Mouse (Mus musculus): ENCODE data around the gene Pold1.
A peak's percentile ranks its signal among the peaks of the same experiment; 100 is the strongest.

Gene Pold1

DNA sequence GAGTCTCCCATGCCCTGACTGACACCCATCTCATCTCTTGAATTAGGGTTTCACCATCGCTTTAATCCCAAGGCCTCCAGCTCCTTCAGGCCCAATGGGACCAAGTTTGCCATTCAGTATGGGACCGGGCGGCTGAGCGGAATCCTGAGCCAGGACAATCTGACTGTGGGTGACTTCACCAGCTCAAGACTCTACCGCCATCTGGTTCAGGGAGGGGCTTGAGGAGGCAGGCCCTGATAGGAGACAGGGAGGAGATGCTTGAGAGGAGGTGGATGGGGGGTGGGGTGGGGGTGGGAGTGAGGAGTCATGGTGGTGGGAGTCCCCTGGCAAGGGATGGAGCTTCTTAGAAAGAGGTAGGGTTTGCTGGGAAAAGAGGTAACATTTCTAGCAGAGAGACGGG lies 33.0 kb upstream of the Pold1 start:
- DNase-seq (ENCODE audit: low read depth) = no peak

DNA sequence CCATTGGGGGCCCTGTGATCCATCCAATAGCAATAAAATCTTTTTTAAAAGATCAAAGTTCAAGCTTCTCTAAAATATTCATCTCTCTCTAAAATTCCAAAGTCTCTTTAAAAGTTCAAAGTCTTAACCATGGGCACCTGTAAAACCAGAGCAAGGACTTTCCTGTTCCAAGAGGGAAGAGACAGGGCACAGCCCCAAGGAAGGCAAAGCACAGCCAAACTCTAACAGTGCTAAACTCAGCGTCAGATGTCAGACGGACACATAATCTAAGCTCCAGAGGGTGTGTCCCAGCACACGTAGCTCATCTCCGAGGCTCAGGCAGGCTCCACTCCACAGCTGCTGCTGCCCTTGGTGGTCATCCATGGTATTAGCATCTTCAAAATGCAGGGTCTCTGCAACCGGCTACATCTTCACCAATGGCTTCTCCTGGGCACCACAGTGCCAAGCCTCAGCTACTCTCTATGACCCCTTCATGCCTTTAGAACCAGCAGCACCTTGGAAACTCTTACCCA lies 27.7 kb upstream of the Pold1 start:
- DNase-seq (ENCODE audit: low read depth) = no peak

DNA sequence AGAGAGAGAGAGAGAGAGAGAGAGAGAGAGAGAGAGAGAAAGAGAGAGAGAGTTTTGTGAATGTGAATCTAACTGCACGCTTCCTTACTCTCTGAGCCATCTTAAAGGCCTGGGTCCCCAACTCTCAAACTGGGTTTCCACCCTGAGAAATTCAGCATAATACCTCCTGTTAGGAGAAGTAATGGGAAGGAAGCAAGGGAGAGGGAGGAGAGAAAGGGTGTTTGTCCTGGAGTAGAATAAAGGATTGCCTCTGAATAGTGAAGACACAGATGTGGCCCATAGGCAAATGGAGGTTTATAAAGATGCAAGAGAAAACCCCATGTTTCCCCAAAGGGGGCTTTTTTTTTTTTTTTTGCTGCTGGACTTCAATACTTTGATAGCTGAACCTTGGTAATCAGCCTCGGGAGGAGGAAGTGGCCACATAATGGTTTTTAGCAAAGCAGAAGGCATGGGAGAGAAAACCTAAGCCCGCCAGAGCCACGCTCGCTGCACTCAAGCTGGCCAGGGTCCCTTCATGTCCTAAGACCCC lies 24.4 kb upstream of the Pold1 start:
- DNase-seq (ENCODE audit: low read depth) = no peak

DNA sequence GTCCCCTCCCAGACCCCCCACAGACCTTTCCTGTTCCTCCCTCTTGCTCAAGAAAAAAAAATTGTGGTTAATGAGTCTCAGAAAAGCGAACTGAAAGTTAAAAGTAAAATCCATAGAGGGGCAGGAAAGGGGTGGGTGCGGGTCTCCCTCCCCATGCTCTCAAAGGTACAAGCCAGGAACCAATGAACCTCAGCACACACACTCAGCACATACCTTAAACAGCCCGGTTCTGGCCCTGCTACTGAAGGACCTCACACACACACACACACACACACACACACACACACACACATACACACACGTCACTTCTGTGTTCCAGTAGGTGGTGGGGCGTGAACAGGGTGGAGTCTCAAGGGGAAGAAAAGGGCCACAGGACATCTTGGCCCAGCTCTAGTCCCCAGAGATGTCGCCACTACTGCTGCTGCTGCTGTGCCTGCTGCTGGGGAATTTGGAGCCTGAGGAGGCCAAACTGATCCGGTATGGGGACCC lies 23.6 kb upstream of the Pold1 start, which contains the start of gene Napsa:
Gene Napsa (plus strand): TSS at position 168 of the 489 bp plus-strand sequence.
- no peak for DNase-seq (ENCODE audit: low read depth)

DNA sequence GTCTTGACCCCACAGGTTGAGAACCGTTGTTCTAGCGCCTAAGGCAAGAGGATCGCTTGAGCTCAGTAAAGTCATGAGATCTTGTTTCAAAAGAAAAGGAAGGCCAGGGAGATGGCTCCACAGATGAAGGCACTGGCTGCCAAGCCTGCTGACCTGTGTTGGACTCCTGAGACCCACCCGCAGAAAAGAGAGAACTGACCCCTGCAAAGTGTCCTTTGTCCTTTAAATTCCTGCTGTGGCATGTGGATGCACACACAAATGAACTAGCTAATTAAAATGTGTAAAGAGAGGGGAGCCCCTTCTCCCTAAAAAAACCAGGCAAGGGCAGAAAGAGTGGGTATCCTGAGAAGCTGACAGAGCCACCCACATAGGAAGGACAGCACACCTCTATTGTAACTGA lies 23.2 kb upstream of the Pold1 start:
- DNase-seq (ENCODE audit: low read depth) = no peak

DNA sequence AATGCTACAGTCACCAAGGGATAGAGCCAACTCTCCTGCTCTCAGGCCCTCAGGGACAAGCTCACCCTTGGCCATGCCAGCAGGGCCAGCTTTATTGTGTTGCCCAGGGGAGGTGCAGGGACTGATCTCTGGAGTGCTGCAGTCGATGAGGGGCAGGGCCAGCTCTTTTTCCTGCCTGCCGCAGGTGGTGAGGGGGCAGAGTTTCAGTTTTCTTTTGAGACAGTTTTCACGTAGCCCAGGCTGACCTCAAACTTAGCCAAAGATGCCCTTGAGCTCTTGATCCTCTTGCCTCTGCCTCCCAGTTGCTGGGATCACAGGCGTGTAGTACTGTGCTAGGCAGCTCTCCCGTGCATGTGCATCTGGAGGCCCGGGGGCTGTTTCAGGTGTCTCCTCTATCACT lies 22.3 kb upstream of the Pold1 start:
- no peak for DNase-seq (ENCODE audit: low read depth)

DNA sequence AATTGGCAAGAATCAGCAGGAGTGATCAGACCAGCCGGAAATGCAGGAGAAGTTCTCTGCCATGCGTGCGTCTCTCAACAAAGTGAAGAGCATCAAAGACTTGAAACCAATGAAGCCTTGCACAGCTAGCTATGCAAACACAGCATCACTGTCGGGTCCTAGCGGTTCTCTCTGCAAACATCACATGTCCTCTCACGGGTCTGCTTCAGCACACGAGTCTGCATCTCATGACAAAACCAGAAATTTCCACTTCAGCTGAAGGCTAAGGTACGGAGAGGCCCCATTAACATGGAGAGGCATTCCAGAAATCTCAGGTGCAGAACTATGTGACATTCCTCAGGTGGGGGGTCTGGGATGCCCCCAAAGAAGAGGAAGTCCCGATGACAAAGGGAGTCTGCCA lies 20.2 kb upstream of the Pold1 start:
- DNase-seq (ENCODE audit: low read depth) = no peak

DNA sequence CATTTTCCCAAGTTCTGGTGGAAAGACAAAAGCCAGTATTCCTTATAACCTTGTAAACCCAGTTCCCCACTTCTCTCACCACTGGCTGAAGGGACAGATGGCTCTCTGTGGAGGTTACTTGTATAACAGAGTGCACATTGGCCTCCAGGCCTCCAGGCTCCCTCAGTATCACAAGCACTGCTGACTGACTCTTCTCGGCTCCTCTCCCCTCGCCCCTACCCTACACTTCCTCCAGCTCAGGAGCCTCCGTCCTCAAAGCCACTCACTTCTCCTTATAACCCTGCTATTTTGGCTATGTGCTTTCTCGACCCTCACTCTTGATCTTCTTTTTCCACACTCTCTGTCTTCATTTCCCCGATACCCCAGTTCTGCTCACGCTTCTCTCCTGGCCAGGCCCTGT lies 16.8 kb upstream of the Pold1 start:
- no peak for DNase-seq (ENCODE audit: low read depth)

DNA sequence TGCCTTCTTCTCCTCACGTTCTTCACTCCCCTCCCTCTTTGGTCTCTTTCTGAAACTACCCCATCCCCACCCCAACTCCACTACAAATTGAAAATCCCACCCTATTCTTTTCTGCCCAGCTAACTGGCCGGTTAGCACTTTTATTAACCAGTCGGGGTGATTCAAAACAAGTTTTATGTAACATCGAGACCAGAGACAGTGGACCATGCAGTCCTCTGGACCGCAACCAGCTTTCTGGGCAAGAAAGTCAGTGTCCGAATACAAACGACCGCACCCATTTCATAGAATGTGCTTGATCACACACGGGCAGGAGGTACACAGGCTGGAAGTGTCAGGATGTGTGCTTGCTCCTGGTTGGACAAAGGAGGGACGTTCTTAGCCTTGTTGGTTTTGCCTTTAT lies 15.8 kb upstream of the Pold1 start:
- DNase-seq (ENCODE audit: low read depth) = no peak

DNA sequence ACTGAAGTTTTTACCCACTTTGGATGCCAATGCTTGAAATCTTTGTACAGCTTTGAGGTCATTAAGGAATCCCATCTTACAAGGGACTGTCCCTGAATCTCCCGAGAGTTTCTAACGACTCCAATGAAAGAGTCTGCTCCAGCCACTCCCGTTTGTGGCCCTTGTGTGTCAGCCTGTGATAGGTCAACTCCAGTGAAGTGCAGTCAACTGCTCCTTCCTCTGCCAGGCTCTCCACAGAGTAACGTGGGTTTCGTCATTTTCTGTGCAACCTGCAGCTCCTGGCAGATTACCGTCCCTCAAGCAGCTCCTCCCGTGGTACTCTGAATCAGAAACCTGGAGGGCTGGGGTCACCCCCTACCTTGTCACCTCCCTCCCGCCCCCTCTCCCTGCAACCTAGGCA lies 14.6 kb upstream of the Pold1 start:
- DNase-seq (ENCODE audit: low read depth) = no peak

DNA sequence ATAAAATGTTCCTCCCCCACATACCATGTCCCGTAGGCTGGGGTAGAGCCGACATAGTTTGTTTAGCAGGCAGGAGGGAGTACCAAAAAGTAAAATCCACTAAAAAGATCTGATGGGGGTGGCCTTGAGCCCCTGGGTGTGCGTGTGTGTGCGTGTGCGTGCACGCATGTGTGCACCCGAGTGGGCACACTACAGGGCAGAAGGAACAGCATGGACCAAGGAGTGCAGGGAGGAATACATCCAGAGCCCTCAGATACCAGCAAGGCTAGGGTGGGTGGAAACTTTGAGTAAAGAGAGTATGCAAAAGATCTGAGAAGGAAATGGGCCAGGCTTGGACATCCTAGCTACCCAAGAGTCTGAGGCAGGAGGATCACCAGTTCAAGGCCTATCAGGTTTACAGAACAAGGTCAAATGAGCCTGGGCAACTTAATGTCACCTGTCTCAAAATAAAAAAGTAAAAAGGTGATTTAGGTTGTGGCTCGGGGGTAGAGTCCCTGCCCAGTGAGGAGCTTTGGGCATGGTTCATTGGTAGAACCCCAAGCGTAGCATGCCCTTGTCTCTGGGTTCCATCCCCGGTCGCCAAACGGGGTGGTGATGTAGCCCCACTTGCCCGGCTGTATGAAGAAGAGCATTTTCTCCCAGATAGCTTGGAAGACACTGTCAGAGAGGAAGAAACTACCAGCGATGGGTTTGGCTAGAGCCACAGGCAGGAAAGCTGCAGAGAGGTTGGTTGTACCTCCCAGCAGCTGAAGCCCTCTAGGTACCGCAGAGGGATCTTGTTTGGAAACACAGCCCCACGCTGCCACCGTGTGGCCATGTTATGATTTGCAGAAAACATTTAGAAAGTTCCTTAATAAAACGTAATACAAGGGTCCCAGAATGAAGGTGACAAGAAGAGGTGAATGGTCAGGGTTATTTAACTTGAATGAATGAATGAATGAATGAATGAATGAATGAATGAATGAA lies 12.1 kb upstream of the Pold1 start:
- DNase-seq (ENCODE audit: low read depth) = peak; percentile 90

DNA sequence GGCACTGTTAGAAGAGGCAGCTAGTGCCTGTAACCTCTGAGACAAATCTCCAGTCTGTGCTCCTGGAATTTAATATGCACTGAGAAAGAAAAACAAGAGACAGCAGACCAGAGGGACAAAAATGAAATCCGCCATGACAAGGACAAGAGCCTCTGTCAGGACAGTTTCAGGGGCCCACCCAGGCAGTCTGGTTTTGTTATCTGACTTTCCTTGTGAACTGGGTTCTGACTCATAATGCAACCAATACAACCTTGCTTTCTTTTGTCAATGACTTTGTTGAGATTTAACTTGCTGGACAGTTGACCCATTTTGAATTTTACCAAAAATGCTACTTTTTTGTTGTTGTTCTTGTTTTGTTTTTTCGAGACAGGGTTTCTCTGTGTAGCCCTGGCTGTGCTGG lies 9.0 kb upstream of the Pold1 start:
- DNase-seq (ENCODE audit: low read depth) = no peak

DNA sequence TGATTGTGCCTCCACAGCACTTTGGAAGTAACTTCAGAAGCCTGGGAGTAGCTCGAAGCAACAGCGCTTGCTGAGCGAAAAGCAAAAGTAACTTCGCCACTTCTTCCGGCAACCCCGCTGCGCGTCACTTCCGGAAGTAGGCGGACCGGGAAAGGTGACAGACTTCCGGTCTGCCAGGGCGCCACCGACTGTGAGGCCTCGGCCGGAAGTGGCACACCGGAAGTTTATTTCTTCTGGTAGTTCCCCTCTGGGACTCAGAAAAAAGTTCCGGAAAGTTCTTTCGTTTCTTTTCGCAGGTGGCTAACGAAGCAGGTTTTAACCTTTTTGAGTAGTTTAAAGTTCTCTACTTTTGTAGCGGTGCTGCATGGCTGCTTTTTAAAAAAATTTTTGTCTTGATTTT lies 5.2 kb upstream of the Pold1 start, which contains the start of gene Nr1h2:
Gene Nr1h2 (minus strand): TSS at position 126 of the 400 bp plus-strand sequence.
- peak; percentile 99 for DNase-seq (ENCODE audit: low read depth)

DNA sequence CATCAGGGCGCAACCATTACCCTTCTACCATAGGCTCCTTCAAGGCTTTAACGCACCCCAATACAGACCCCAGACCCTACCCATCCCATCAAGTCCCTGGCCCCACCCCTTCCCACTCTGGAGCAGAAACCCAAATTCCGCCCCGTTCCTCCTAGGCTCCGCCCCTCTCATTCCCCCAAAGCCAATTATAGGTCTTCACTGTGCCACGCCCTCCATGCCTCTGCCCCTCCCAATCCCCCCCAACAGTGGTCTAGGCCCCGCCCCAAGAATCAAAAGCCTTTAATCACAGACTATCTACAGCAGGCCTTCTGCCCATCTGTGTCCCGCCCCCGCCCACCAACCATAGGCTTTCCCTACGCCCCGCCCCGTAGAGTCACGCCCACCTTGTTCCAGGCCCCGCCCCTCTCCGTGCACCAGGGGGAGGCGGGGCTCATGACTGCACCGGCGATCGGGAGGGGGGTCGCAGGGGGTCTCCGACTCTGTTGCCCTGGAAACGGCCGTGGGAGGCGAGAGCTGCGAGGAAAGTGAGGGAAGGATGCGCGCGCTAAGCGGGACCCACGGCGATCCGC lies 4.6 kb upstream of the Pold1 start:
- DNase-seq (ENCODE audit: low read depth) = peak; percentile 91

DNA sequence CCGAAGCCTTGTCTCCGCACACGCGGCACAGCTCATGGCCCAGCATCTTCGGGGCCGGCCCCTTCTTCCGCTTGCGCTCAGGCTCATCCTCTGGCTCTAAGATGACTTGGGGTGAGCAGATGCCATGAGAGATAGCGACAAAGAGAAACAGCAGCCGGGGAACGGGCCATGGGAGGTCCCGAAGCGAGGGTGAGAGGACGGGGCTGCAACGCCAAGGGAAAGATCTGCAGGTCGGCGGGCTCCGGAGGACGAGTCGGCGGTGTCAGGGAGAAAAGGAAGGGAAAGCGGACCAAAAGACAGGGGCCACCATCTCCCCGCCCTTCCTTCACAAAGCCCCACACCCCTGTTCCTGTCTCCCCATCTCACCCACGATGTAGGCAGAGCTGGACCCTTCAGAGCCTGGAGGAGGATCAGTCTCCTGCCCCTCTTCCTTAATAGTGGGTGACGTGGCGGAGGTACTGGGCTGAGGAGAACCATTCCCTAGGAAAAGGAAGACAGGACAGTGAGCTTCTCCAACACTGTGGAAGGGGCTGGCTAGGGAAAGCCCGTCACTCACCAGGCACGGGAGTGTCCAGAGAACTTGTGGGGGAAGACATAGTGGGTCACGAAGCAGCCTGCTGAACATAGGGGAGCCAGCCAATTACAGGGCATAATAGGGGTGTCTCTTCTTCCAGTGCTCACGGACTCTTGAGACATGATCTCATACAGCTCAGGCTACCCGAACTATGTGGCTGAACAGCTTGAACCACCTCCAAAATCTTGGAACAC lies 3.7 kb upstream of the Pold1 start:
- no peak for DNase-seq (ENCODE audit: low read depth)

DNA sequence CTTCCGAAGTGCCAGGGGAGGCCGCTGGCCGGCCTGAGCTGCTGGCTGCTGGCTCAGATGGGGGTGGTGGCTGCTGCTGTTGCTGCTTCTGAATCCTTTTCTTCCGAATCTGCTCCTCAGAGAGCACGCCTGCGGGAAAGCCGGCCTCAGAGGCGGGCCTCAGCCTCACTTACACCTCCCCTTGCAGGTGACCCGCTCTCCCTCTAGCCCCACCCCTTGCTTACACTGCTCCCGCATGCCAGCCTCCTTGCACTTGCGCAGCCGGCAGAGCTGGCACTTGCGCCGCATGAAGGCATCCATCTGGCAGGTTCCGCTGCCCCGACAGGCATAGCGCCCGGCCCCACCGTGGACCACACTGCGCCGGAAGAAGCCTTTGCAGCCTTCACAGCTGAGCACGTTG lies 3.1 kb upstream of the Pold1 start:
- no peak for DNase-seq (ENCODE audit: low read depth)

DNA sequence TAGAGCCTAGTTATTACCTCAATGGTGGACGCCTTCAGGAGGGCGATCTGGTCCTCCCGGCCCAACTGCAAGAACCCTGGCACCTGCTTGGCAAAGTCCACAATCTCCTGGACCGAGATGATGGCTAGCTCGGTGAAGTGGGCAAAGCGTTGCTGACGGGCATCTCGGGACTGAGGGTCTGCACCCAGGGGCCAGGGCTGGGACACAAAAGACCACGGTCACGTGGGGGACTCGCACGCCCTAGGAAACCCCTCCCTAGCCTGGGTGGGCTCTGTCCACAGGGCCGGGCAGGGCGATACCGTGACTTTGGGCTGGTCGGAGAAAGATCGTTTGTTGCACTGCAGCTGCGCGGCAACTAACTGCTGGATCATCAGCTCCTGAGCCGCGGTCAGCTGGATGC lies 2.7 kb upstream of the Pold1 start:
- DNase-seq (ENCODE audit: low read depth) = no peak

DNA sequence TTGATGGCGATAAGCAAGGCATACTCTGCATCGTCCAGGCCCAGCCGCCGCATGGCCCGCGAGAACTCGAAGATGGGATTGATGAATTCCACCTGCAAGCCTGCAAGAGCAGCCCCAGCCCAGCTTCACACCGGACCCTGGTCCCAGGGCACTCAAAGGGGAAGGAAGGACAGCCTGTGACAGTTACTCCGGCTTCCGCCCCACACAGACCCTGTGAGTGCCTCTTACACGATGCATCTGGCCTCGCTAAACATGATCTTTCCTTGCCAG lies 1.7 kb upstream of the Pold1 start:
- no peak for DNase-seq (ENCODE audit: low read depth)

DNA sequence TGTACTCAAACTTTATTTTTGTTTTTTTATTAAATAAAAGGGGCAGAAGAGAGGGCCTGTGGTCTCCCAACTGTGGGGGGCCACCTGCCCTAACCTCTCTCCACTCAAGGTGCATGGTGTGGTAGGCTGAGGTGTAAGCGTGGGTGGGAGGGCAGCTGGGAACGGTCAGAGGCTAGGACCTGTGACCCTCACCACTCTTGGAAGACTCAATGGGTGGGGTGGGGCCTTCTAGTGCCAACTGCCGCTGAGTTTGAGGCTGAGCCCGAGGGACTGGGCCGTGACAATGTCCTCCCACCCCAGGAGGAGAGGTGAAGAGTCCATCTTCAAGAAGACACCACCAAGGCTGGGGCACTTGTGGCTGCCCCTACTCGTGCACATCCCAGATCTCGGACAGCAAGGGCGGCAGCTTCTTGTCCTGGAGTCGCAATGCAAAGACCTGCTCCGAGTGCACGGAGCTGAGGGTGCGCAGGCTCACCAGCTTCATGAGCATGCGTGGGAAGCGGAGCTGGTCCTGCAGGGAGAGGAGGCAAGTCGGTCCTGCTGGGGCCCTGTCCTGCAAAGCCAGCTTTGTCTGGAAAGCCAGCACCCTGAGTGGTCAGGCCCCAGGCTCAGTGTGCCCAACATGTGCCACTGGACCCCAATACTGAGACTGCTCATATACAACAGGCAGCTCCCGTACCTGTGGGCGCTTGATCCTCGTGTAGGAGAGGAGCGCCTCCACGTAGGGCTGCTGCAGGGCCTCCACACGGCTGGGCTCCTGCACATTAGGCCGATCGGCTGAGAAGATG lies 1.2 kb upstream of the Pold1 start:
- DNase-seq (ENCODE audit: low read depth) = no peak

DNA sequence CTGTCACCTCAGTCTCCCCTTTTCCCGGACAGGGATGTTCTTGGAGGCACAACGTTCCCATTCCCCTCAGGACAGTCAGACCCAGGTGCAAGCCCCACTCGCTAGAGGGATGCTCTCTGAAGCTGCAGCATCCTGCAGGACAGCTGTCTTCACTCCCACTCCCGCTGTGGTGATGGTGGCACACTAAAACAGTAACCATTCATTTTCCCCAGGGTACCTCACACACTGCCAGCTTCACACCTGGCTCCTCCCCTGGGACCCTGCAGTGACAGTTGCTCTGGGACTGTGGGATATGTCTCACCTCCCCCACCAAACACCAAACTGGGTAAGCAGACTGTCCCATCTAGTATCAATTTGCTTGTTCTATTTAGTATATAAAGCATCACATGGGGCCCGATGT lies 924 bp downstream of the Pold1 start:
- no peak for DNase-seq (ENCODE audit: low read depth)

DNA sequence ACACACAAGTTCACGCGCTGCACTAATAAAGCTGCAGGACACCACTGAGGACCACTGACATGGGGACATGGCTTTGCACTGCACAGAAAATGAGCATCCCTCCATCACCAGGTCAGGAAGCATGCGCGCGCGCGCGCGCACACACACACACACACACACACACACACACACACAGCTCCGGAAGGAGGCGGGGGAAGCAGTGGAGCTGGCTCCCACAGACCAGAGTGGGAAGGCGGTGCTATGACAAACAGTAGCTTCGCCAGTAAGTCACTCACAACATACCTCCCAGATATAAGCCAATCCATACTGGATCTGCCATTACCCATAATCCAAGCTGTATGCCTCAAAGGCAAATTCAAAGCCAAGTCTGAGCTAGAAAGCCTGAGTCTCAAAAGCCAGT lies 1.6 kb downstream of the Pold1 start:
- peak; percentile 70 for DNase-seq (ENCODE audit: low read depth)

DNA sequence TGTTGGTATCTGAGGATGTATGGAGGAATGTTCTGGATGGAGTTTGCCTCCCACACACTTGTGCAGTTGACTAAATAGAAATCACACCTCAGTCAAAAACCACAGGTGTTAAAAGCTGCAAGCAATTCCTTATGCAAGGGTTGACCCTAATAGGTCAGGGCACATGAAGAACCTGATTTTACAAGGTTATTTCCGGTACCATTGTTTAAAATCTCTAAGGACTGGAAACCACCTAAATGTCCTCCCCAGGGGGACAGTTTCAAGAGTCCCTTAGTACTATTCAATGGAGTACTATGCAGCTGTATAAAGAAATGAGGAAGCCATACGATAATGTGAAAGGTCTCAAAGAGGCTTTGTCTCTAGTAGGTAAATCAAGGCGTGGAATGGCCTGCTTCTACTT lies 2.4 kb downstream of the Pold1 start:
- DNase-seq (ENCODE audit: low read depth) = no peak
